Mouse (Mus musculus) ES-Bruce4 (cell line): ENCODE results near the gene Acvr1b. TPM values are rescaled to one million over a fixed set of nuclear protein-coding genes. Genes with fewer than 3 reads are reported as not detected.
A peak's percentile ranks its signal among the peaks of the same experiment; 100 is the strongest.

Experiments used
- H3K27ac ChIP-seq: 2 replicates; pipeline ENCODE4 v1.5.1; 2012; ENCODE audit warnings: low read length, inconsistent platforms; ENCODE audit not compliant: insufficient read depth
- H3K27me3 ChIP-seq: 2 replicates; pipeline ENCODE4 v1.6.1; 2012; ENCODE audit warnings: mild to moderate bottlenecking, low read length, inconsistent platforms; ENCODE audit not compliant: control insufficient read depth, poor library complexity, insufficient read depth, severe bottlenecking
- H3K36me3 ChIP-seq: 2 replicates; pipeline ENCODE4 v1.6.1; 2012; ENCODE audit warnings: inconsistent platforms, mild to moderate bottlenecking, low read length, moderate library complexity; ENCODE audit not compliant: control insufficient read depth, poor library complexity, insufficient read depth, severe bottlenecking
- H3K4me1 ChIP-seq: one replicate; pipeline ENCODE4 v1.8.1; 2011; ENCODE audit warnings: low read length; ENCODE audit not compliant: control insufficient read depth, insufficient read depth
- H3K4me3 ChIP-seq: 2 replicates; pipeline ENCODE4 v1.5.1; 2011; ENCODE audit warnings: low read depth, mild to moderate bottlenecking, low read length
- H3K9ac ChIP-seq: 2 replicates; pipeline ENCODE4 v1.6.1; 2012; ENCODE audit warnings: low read depth, mild to moderate bottlenecking, inconsistent platforms; ENCODE audit not compliant: poor library complexity, severe bottlenecking
- H3K9me3 ChIP-seq: replicated peaks from 2 replicates; pipeline ENCODE4 v1.6.1; 2012; ENCODE audit warnings: mild to moderate bottlenecking, low read length, inconsistent platforms; ENCODE audit not compliant: control insufficient read depth, poor library complexity, insufficient read depth, severe bottlenecking
- CTCF ChIP-seq: IDR thresholded peaks from one replicate; pipeline ENCODE4 v1.8.1; 2011; ENCODE audit warnings: low read depth, low read length
- EP300 ChIP-seq: IDR thresholded peaks from 2 replicates; pipeline ENCODE4 v1.6.1; 2011; ENCODE audit warnings: low read depth, low read length; ENCODE audit not compliant: insufficient read depth
- POLR2A ChIP-seq: IDR thresholded peaks from one replicate; pipeline ENCODE4 v1.8.1; 2011; ENCODE audit warnings: low read length; ENCODE audit not compliant: insufficient read depth
- polyA plus RNA-seq: library from polyadenylated mRNA; stranded (reverse); fragments of >200 nt; gene quantifications from 2 replicates; pipeline ENCODE4 v1.2.4, GENCODE M21; 2011; ENCODE audit warnings: low read depth; ENCODE audit not compliant: missing spikeins, insufficient read depth, insufficient read length

Acvr1b gene
- polyA plus RNA-seq, 1 experiment, result 27.7 TPM

DNA sequence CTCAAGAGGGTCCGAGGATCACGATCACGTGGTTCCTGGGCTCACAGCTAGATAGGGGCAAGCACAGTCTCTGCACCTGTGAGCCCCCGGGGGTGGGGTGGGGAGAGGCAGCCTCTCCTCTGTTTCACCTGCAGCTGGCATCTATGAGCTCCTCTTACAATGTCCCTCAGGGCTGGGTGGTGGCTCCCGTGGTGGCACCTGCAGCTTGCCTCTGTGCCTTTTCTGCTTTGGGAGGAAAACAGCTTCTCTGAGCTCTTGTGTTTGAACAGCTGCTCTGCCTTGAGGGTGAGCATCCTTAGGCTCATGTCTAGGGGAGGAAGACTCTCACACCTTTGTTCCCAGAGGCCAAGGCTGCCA lies 61.5 kb downstream of the Acvr1b start:
- H3K4me1 ChIP-seq, result peaks cover 15% of the 10 kb centered on the region
- no peaks in the 10 kb centered on the region for H3K27me3 ChIP-seq
- H3K27ac ChIP-seq, result no peak overlapping the region
- 0 out of 2 replicates have a peak, but pooled peaks cover 3% of the 10 kb centered on the region for H3K36me3 ChIP-seq
- TF ChIP-seq POLR2A (no peak), EP300 (peak; percentile 75)
- no peak overlapping the region for H3K9ac ChIP-seq
- no peaks in the 10 kb centered on the region for H3K9me3 ChIP-seq
- H3K4me3 ChIP-seq, result no peak overlapping the region

DNA sequence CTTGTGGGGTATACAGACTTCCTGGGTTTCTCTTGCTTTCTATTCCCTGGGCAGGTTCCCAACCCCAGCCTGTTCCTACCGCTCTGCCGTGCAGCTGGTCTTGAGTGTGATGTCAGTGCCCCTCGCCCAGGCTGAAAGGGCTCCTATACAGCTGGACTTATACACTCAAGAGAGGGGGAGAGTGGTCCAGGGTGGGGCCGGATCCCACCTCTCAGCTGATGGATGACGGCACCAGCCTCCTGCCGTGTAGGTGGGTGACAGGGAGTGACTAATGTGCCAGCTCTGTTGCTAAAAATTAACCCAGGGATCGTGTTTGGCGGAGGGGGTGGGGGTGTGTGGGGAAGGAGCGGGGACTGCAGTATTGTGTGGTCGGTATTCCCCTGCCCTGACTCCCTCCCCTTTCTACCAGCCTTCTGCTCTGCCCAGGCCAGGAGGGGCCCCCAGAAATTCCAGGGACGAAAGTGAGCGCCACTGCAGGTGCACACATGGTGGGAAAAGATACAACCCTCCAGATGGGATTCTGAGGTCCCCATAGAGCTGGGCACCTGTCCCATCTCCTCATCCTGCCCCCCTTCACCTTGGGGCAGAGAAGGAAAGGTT lies 62.0 kb downstream of the Acvr1b start:
- Histone ChIP-seq H3K4me1 (peaks cover 14% of the 10 kb centered on the region), H3K36me3 (0 out of 2 replicates have a peak, but pooled peaks cover under 1% of the 10 kb centered on the region)
- no peak for TF ChIP-seq CTCF
- TF ChIP-seq POLR2A, result no peak
- no peak for TF ChIP-seq EP300

DNA sequence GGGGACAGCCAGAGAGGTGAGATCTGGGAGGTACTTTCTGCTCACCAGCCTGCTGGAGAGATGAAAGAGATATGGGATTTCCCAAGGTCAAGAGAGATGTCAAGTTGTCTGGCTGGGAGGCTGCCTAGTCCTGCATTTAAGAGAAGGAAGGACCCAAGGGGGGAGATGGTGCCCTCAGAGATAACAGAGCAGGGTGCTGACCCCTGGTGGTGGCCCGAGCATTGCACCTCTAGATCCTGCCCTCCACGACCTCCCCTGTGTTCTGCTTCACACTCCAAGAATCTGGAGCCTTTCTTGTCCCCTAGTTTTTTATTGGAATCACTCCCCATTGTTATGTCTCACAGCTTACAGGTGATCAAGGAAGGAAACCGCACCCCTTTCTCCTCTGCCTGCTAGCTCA lies 63.0 kb downstream of the Acvr1b start:
- no peaks in the 10 kb centered on the region for H3K27me3 ChIP-seq
- no peaks in the 10 kb centered on the region for H3K36me3 ChIP-seq
- H3K4me3 ChIP-seq, result no peak overlapping the region
- TF ChIP-seq POLR2A, result no peak
- 0 out of 2 replicates have a peak, but pooled peaks have one; percentile 31 for TF ChIP-seq EP300
- TF ChIP-seq CTCF, result peak; percentile 86
- no peak overlapping the region for H3K27ac ChIP-seq
- no peaks in the 10 kb centered on the region for H3K9me3 ChIP-seq
- no peak overlapping the region for H3K9ac ChIP-seq
- peaks cover 14% of the 10 kb centered on the region for H3K4me1 ChIP-seq

More for the DNA sequence above, 62.0 kb downstream of the Acvr1b start:
- no peaks in the 10 kb centered on the region for H3K27me3 ChIP-seq
- no peak overlapping the region for H3K9ac ChIP-seq
- H3K4me3 ChIP-seq, result no peak overlapping the region
- no peaks in the 10 kb centered on the region for H3K9me3 ChIP-seq
- no peak overlapping the region for H3K27ac ChIP-seq

- no peak for TF ChIP-seq POLR2A
- 0 out of 2 replicates have a peak, but pooled peaks have one; percentile 21 for TF ChIP-seq EP300
- TF ChIP-seq CTCF, result peak; percentile 79
- Histone ChIP-seq H3K4me3 (peak overlapping the region; percentile 49), H3K4me1 (peaks cover 14% of the 10 kb centered on the region), H3K27ac (no peak overlapping the region), H3K9ac (peak overlapping the region; percentile 29; the same call in 1 of the 2 replicates), H3K27me3 (no peaks in the 10 kb centered on the region), H3K36me3 (no peaks in the 10 kb centered on the region), H3K9me3 (no peaks in the 10 kb centered on the region)
Measured at GRCm38 (mm10) chr15:101238885-101239511, 65.1 kb downstream of the Acvr1b start.

GRCm38 (mm10) chr15:101239821-101240220 lies 66.0 kb downstream of the Acvr1b start:
- TF ChIP-seq CTCF (no peak), POLR2A (no peak), EP300 (no peak)
- H3K27me3 ChIP-seq, result no peaks in the 10 kb centered on the region
- no peak overlapping the region for H3K9ac ChIP-seq
- no peaks in the 10 kb centered on the region for H3K36me3 ChIP-seq
- no peaks in the 10 kb centered on the region for H3K9me3 ChIP-seq
- H3K4me3 ChIP-seq, result no peak overlapping the region
- H3K27ac ChIP-seq, result no peak overlapping the region
- peaks cover 12% of the 10 kb centered on the region for H3K4me1 ChIP-seq

GRCm38 (mm10) chr15:101240799-101241204 lies 66.9 kb downstream of the Acvr1b start:
- peak; percentile 76 for TF ChIP-seq CTCF
- TF ChIP-seq EP300, result no peak
- TF ChIP-seq POLR2A, result no peak
- H3K36me3 ChIP-seq, result no peaks in the 10 kb centered on the region
- peaks cover 6% of the 10 kb centered on the region for H3K4me1 ChIP-seq
- H3K9me3 ChIP-seq, result no peaks in the 10 kb centered on the region
- no peak overlapping the region for H3K9ac ChIP-seq
- no peak overlapping the region for H3K27ac ChIP-seq
- no peaks in the 10 kb centered on the region for H3K27me3 ChIP-seq
- H3K4me3 ChIP-seq, result no peak overlapping the region
